Mouse (Mus musculus) megakaryocyte, embryonic 14.5 days (primary cell): ENCODE measurements around the gene Ift81.

ENCODE experiments used
- FLI1 ChIP-seq: IDR thresholded peaks from 2 replicates; pipeline ENCODE4 v1.6.1; 2012; ENCODE audit warnings: low read length, inconsistent platforms, mixed read lengths
- GATA1 ChIP-seq: IDR thresholded peaks from 3 replicates; pipeline ENCODE4 v1.6.1; 2012; ENCODE audit warnings: mixed read lengths, low read length, inconsistent platforms, borderline replicate concordance

GRCm38 (mm10) chr5:122662501-122662900, 48.2 kb upstream of the Ift81 start:
- TF ChIP-seq GATA1 (no peak), FLI1 (no peak)
